Mouse (Mus musculus): ENCODE results near the gene Kcnmb3. TPM values are rescaled to one million over a fixed set of nuclear protein-coding genes. Genes with fewer than 3 reads are reported as not detected.

Kcnmb3 gene
- polyA plus RNA-seq, 1 experiment = not detected

GRCm38 (mm10) chr3:32473184-32473583 lies 18.8 kb downstream of the Kcnmb3 start:
- TF ChIP-seq POLR2A (IDR thresholded peaks at IDR 0.05; ENCODE audit: borderline replicate concordance, extremely low read depth, low read depth, low read length) (no peak), CTCF (IDR thresholded peaks at IDR 0.05; ENCODE audit: insufficient read depth, low read length) (no peak)
- no peak for DNase-seq
- no peaks in the 10 kb centered on the region for H3K4me1 ChIP-seq (ENCODE audit: control insufficient read depth, insufficient read depth, low read length)
- H3K4me3 ChIP-seq (replicated peaks; ENCODE audit: extremely low read depth, low read depth, low read length) = no peak overlapping the region
- WGBS = 83% methylated on average over 10 of the region's 10 CpGs

- no peaks in the 10 kb centered on the region for H3K4me1 ChIP-seq (ENCODE audit: control insufficient read depth, insufficient read depth, low read length)
- TF ChIP-seq POLR2A (IDR thresholded peaks at IDR 0.05; ENCODE audit: borderline replicate concordance, extremely low read depth, low read depth, low read length) (no peak), CTCF (IDR thresholded peaks at IDR 0.05; ENCODE audit: insufficient read depth, low read length) (no peak)
- H3K4me3 ChIP-seq (replicated peaks; ENCODE audit: extremely low read depth, low read depth, low read length) = no peak overlapping the region
- WGBS = 57% methylated on average over 14 of the region's 14 CpGs
- DNase-seq = no peak
Measured at GRCm38 (mm10) chr3:32472191-32472900, 19.7 kb downstream of the Kcnmb3 start.

GRCm38 (mm10) chr3:32471098-32471497 lies 20.9 kb downstream of the Kcnmb3 start:
- no peaks in the 10 kb centered on the region for H3K4me1 ChIP-seq (ENCODE audit: control insufficient read depth, insufficient read depth, low read length)
- WGBS = 41% methylated on average over 6 of the region's 6 CpGs
- DNase-seq = no peak
- no peak overlapping the region for H3K4me3 ChIP-seq (replicated peaks; ENCODE audit: extremely low read depth, low read depth, low read length)
- TF ChIP-seq CTCF (IDR thresholded peaks at IDR 0.05; ENCODE audit: insufficient read depth, low read length) (no peak), POLR2A (IDR thresholded peaks at IDR 0.05; ENCODE audit: borderline replicate concordance, extremely low read depth, low read depth, low read length) (no peak)

- Histone ChIP-seq H3K4me3 (replicated peaks; ENCODE audit: extremely low read depth, low read depth, low read length) (no peak overlapping the region), H3K4me1 (ENCODE audit: control insufficient read depth, insufficient read depth, low read length) (no peaks in the 10 kb centered on the region)
- no peak for DNase-seq
- WGBS = 70% methylated on average over 7 of the region's 7 CpGs
- TF ChIP-seq POLR2A (IDR thresholded peaks at IDR 0.05; ENCODE audit: borderline replicate concordance, extremely low read depth, low read depth, low read length) (no peak), CTCF (IDR thresholded peaks at IDR 0.05; ENCODE audit: insufficient read depth, low read length) (no peak)
Measured at GRCm38 (mm10) chr3:32470449-32470848, 21.6 kb downstream of the Kcnmb3 start.

- WGBS = 44% methylated on average over 4 of the region's 4 CpGs
- Histone ChIP-seq H3K4me3 (replicated peaks; ENCODE audit: extremely low read depth, low read depth, low read length) (no peak overlapping the region), H3K4me1 (ENCODE audit: control insufficient read depth, insufficient read depth, low read length) (no peaks in the 10 kb centered on the region)
- TF ChIP-seq POLR2A (IDR thresholded peaks at IDR 0.05; ENCODE audit: borderline replicate concordance, extremely low read depth, low read depth, low read length) (no peak), CTCF (IDR thresholded peaks at IDR 0.05; ENCODE audit: insufficient read depth, low read length) (no peak)
- DNase-seq = no peak
Measured at GRCm38 (mm10) chr3:32468411-32468810, 23.6 kb downstream of the Kcnmb3 start.

GRCm38 (mm10) chr3:32467321-32467720 lies 24.7 kb downstream of the Kcnmb3 start:
- DNase-seq = no peak

GRCm38 (mm10) chr3:32459777-32460176 lies 32.3 kb downstream of the Kcnmb3 start:
- H3K4me1 ChIP-seq (ENCODE audit: control insufficient read depth, insufficient read depth, low read length) = no peaks in the 10 kb centered on the region
- DNase-seq = no peak
- WGBS = 68% methylated on average over 4 of the region's 4 CpGs
- H3K4me3 ChIP-seq (replicated peaks; ENCODE audit: extremely low read depth, low read depth, low read length) = no peak overlapping the region
- peak; percentile 56 for TF ChIP-seq CTCF (IDR thresholded peaks at IDR 0.05; ENCODE audit: insufficient read depth, low read length)
- no peak for TF ChIP-seq POLR2A (IDR thresholded peaks at IDR 0.05; ENCODE audit: borderline replicate concordance, extremely low read depth, low read depth, low read length)

More at GRCm38 (mm10) chr3:32467321-32467720, 24.7 kb downstream of the Kcnmb3 start:
- no peak overlapping the region for H3K4me3 ChIP-seq (replicated peaks; ENCODE audit: extremely low read depth, low read depth, low read length)
- TF ChIP-seq CTCF (IDR thresholded peaks at IDR 0.05; ENCODE audit: insufficient read depth, low read length) (no peak), POLR2A (IDR thresholded peaks at IDR 0.05; ENCODE audit: borderline replicate concordance, extremely low read depth, low read depth, low read length) (no peak)
- WGBS = 99% methylated on average over 4 of the region's 4 CpGs
- H3K4me1 ChIP-seq (ENCODE audit: control insufficient read depth, insufficient read depth, low read length) = no peaks in the 10 kb centered on the region

GRCm38 (mm10) chr3:32454329-32455021 lies 37.6 kb downstream of the Kcnmb3 start:
- TF ChIP-seq CTCF (IDR thresholded peaks at IDR 0.05; ENCODE audit: insufficient read depth, low read length) (no peak), POLR2A (IDR thresholded peaks at IDR 0.05; ENCODE audit: borderline replicate concordance, extremely low read depth, low read depth, low read length) (no peak)
- 76% methylated on average over 11 of the region's 11 CpGs for WGBS
- H3K4me3 ChIP-seq (replicated peaks; ENCODE audit: extremely low read depth, low read depth, low read length) = no peak overlapping the region
- H3K4me1 ChIP-seq (ENCODE audit: control insufficient read depth, insufficient read depth, low read length) = no peaks in the 10 kb centered on the region
- no peak for DNase-seq

- TF ChIP-seq CTCF (IDR thresholded peaks at IDR 0.05; ENCODE audit: insufficient read depth, low read length) (0 out of 2 replicates have a peak, but pooled peaks have one; percentile 8), POLR2A (IDR thresholded peaks at IDR 0.05; ENCODE audit: borderline replicate concordance, extremely low read depth, low read depth, low read length) (no peak)
Measured at GRCm38 (mm10) chr3:32441710-32442109, 50.3 kb downstream of the Kcnmb3 start.

GRCm38 (mm10) chr3:32438716-32439115 lies 53.3 kb downstream of the Kcnmb3 start:
- no peak for DNase-seq
- TF ChIP-seq CTCF (IDR thresholded peaks at IDR 0.05; ENCODE audit: insufficient read depth, low read length) (no peak), POLR2A (IDR thresholded peaks at IDR 0.05; ENCODE audit: borderline replicate concordance, extremely low read depth, low read depth, low read length) (no peak)
- 64% methylated on average over 4 of the region's 4 CpGs for WGBS
- no peak overlapping the region for H3K4me3 ChIP-seq (replicated peaks; ENCODE audit: extremely low read depth, low read depth, low read length)
- H3K4me1 ChIP-seq (ENCODE audit: control insufficient read depth, insufficient read depth, low read length) = peaks cover 2% of the 10 kb centered on the region; the same call in 1 of the 2 replicates

More at GRCm38 (mm10) chr3:32441710-32442109, 50.3 kb downstream of the Kcnmb3 start:
- Histone ChIP-seq H3K4me3 (replicated peaks; ENCODE audit: extremely low read depth, low read depth, low read length) (no peak overlapping the region), H3K4me1 (ENCODE audit: control insufficient read depth, insufficient read depth, low read length) (no peaks in the 10 kb centered on the region)
- DNase-seq = no peak

Data from lung, adult 2 months (tissue).